Mouse (Mus musculus) gastrocnemius, postnatal 25 days (tissue): ENCODE results near the gene Slc22a4. TPM values are rescaled to one million over a fixed set of nuclear protein-coding genes. Genes with fewer than 3 reads are reported as not detected.

Experiments used
- total RNA-seq, 2 experiments: library from RNA; stranded (reverse); gene quantifications; 1 replicate in 1 of 2; 2 replicates in 1 of 2; pipeline ENCODE4 v1.2.3; 2021

Gene Slc22a4
- total RNA-seq, 2 experiments from 2014 or later: 1.6 to 6.9 TPM

Other genes with a start within 250 kb of the Slc22a4 start
- gene Gm12216, start 168.8 kb downstream of the Slc22a4 start, total RNA-seq: 1 to 10 TPM; 2.0 TPM
- 10 to 100 TPM; 10.6 to 10.7 TPM for gene Slc22a5, start 136.4 kb downstream of the Slc22a4 start, total RNA-seq
- gene Slc22a21, start 47.8 kb downstream of the Slc22a4 start, total RNA-seq: 1 to 10 TPM in 1 of 2 experiments, under 1 TPM in 1; 1.00 to 1.4 TPM
- gene Pdlim4, start 40.9 kb upstream of the Slc22a4 start, total RNA-seq: 1 to 10 TPM; 8.6 to 10.0 TPM
- gene P4ha2, start 72.0 kb upstream of the Slc22a4 start, total RNA-seq: 10 to 100 TPM; 25.6 to 32.3 TPM
- gene Csf2, start 221.6 kb upstream of the Slc22a4 start, total RNA-seq: not detected
- not detected for gene Il3, start 239.2 kb upstream of the Slc22a4 start, total RNA-seq